ENCODE assay signal across 22 mouse cellular contexts in genomic region chr4:120955586-120955985, GRCm38 (mm10).
"Had no signal": no experiment of that assay in that cellular context is flagged by ENCODE, and none has a peak within 500 bp of the region (broad histone marks: within the 10 kb centered on the region; RNA-seq: fewer than 3 reads in every experiment).

No protein-coding gene starts in this region.

- H3K4me2 ChIP-seq: liver, embryonic 11.5 days; liver, embryonic 13.5 days; liver, embryonic 15.5 days; lung, embryonic 14.5 days; midbrain, embryonic 12.5 days; neural tube, embryonic 13.5 days; neural tube, embryonic 15.5 days; stomach, embryonic 15.5 days had no signal

- H3K4me3 ChIP-seq: liver, embryonic 13.5 days; liver, embryonic 15.5 days; midbrain, embryonic 10.5 days; midbrain, embryonic 12.5 days; neural tube, embryonic 13.5 days; neural tube, embryonic 15.5 days; stomach, embryonic 15.5 days had no signal

- DNase-seq: liver, embryonic 13.5 days; liver, postnatal 0 days; lung, embryonic 14.5 days; lung, postnatal 10 days; midbrain, embryonic 14.5 days; retina, postnatal 1 day; right cerebral cortex, adult 18-20 months; right cerebral cortex, postnatal 25 days; right cerebral cortex, postnatal 4 days; thymus, adult 2 months; thymus, postnatal 25 days; thymus, postnatal 4 days had no signal

- H3K27me3 ChIP-seq: liver, embryonic 13.5 days; liver, embryonic 15.5 days; midbrain, embryonic 12.5 days; neural tube, embryonic 13.5 days; neural tube, embryonic 15.5 days; stomach, embryonic 15.5 days had no signal

- H3K9ac ChIP-seq: liver, embryonic 13.5 days; liver, embryonic 15.5 days; liver, postnatal 0 days; lung, embryonic 14.5 days; midbrain, embryonic 12.5 days; neural tube, embryonic 13.5 days; neural tube, embryonic 15.5 days; stomach, embryonic 15.5 days had no signal

- H3K36me3 ChIP-seq: liver, embryonic 13.5 days; liver, embryonic 15.5 days; midbrain, embryonic 10.5 days; midbrain, embryonic 12.5 days; neural tube, embryonic 13.5 days; neural tube, embryonic 15.5 days; stomach, embryonic 15.5 days had no signal

- H3K9me3 ChIP-seq: liver, embryonic 13.5 days; liver, embryonic 15.5 days; midbrain, embryonic 10.5 days; midbrain, embryonic 12.5 days; neural tube, embryonic 13.5 days; neural tube, embryonic 15.5 days; stomach, embryonic 15.5 days had no signal

- ATAC-seq: liver, postnatal 0 days; midbrain, embryonic 16.5 days had no signal

- H3K27ac ChIP-seq: liver, embryonic 13.5 days; liver, embryonic 15.5 days; macrophage; midbrain, embryonic 10.5 days; midbrain, embryonic 12.5 days; neural tube, embryonic 13.5 days; neural tube, embryonic 15.5 days; stomach, embryonic 15.5 days; stomach, postnatal 0 days had no signal
